Mouse (Mus musculus): ENCODE results near the gene Irs1. TPM values are rescaled to one million over a fixed set of nuclear protein-coding genes. Genes with fewer than 3 reads are reported as not detected.

The Irs1 gene
- total RNA-seq, 4 experiments from 2014 or later, result 14.2 to 15.8 (median 14.9) TPM

DNA sequence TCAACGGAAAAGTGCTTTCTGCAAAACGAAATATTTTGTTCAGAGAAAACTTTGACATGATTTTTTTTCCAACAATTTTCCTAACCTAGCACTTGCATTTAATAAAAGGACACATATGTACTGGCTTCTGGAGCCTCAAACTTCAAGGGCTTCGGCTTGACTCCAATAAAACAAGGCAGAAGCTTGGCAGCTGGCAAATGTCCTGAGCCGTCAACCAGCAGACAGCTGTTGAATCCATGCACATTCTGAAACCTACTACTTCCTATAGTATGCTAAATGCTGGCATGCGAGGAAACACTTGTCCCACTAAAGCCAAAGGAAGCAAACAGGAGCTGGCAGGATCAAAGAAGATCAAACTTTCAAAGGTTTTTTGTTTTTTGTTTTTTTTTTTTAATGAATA, 33.8 kb downstream of the Irs1 start:
- DNase-seq (ENCODE audit: low spot score in 2 of 2), result no peak

DNA sequence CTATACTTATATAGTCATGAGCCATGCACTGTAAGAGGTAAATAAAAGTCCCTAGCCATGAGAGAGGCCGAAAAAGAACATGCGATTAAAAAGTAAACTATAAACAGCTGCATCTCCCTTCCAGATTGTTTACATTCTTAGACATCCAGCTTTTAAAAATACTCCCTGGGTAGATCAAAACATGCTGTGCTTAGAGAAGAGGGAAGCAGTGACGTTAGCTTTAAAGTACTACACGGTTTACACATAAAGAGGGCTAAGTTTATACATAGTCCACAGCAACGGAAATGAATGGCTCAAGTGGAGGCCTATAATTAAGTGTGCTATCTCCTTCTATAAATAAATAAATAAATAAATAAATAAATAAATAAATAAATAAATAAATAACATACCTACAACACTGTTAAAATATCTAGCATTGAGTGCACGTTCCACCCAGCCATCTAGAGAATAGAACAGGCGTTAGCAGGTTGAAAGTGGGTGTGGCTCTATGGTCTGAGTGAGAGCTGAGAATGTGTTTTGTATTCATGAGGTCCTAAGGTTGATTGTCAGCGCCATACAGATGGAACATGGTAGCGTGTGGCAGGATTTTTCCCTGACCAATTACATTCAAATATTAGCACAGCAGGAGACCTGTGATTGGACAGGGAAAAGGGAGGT, 37.3 kb downstream of the Irs1 start:
- DNase-seq (ENCODE audit: low spot score in 2 of 2), result no peak

GRCm38 (mm10) chr1:82247221-82247951, 43.8 kb downstream of the Irs1 start:
- no peak for DNase-seq (ENCODE audit: low spot score in 2 of 2)

GRCm38 (mm10) chr1:82245002-82245401, 46.2 kb downstream of the Irs1 start:
- no peak for DNase-seq (ENCODE audit: low spot score in 2 of 2)

GRCm38 (mm10) chr1:82243260-82243825, 47.9 kb downstream of the Irs1 start:
- DNase-seq (ENCODE audit: low spot score in 2 of 2), result no peak

- DNase-seq (ENCODE audit: low spot score in 2 of 2), result no peak
These were observed 51.6 kb downstream of the Irs1 start for GRCm38 (mm10) chr1:82239409-82240201.

- DNase-seq (ENCODE audit: low spot score in 2 of 2), result no peak
These were observed 53.0 kb downstream of the Irs1 start for GRCm38 (mm10) chr1:82238245-82238644.

DNA sequence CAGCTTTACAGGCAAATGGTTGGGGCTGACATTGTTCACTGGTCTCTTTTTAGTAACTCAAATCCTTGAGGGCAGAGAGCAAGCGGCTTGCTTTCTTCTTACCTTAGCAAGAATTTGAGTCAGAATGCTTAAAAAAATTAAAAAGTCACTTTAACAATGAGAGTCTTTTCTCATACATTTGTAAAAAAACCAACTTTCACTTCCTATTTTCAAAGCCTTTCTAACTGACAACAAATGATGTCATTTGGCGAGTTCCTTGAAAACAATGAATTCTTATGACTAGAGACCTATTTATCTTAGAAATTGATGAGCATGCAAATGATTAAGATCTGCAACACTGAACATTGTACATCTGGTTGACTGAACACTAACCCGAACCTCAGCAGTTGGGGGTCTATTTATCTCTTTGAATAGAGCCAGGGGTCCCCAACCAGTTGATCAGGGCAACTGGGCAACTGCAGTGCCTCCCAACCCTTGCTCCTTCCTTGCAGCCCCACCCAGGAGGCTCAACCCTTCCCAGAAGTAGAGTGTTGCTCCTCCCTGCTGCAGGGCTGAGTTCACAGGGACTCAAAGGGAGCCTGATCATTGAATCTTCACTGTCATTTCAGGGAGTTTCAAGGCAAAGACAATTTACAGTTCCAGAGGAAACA, 55.6 kb downstream of the Irs1 start:
- DNase-seq (ENCODE audit: low spot score in 2 of 2), result no peak

GRCm38 (mm10) chr1:82234616-82235015, 56.6 kb downstream of the Irs1 start:
- no peak for DNase-seq (ENCODE audit: low spot score in 2 of 2)

GRCm38 (mm10) chr1:82232812-82233211, 58.4 kb downstream of the Irs1 start, which contains the start of gene Gm9747:
Gm9747 (plus strand) TSS chr1:82233112.
- DNase-seq (ENCODE audit: low spot score in 2 of 2), result no peak

DNA sequence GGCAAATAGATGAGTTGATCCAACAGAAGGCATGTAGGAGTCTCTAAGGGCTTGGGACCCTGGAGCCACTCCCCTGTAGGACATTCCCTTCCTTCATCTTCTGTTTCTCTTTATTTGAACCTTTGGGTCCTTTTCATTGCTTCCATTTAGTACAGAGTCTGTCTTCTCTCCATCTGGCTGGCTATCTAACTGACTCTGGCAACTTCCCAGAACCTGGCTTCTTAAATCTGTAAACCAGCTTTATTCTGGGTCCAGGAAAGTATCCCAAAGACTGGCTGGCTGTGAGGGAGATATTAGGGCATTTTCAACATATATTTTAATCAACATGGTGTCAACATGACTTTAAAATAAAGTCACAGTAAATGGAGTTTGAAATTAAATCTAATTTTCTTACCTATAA, 62.4 kb downstream of the Irs1 start:
- DNase-seq (ENCODE audit: low spot score in 2 of 2), result no peak

- no peak for DNase-seq (ENCODE audit: low spot score in 2 of 2)
These were observed 68.0 kb downstream of the Irs1 start for GRCm38 (mm10) chr1:82223042-82223795.

GRCm38 (mm10) chr1:82221462-82221861, 69.8 kb downstream of the Irs1 start:
- DNase-seq (ENCODE audit: low spot score in 2 of 2), result no peak

- no peak for DNase-seq (ENCODE audit: low spot score in 2 of 2)
These were observed 70.4 kb downstream of the Irs1 start for GRCm38 (mm10) chr1:82220673-82221396.

- DNase-seq (ENCODE audit: low spot score in 2 of 2), result no peak
These were observed 83.7 kb downstream of the Irs1 start for GRCm38 (mm10) chr1:82207511-82207910.

- no peak for DNase-seq (ENCODE audit: low spot score in 2 of 2)
These were observed 90.6 kb downstream of the Irs1 start for GRCm38 (mm10) chr1:82200636-82201035.

DNA sequence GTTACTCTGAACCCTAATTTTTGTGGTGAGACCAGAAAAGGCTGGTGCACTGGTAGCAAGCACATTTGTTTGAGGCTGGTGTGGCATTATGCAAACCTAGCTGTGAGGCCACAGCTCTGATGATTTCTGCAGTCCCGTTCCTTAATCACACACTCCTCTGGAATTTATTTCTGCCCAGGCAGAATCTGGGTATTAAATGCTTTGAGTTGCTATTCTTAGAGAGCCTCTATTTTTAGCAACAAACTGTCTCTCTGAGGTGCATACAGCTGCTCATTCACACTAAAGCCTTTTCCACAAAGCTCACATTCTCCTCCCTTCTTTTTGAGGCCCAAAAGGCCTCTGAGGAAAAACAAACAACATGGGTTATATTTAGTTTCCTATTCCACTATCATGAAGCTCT, 91.3 kb downstream of the Irs1 start:
- no peak for DNase-seq (ENCODE audit: low spot score in 2 of 2)

GRCm38 (mm10) chr1:82191579-82191978, 99.6 kb downstream of the Irs1 start:
- DNase-seq (ENCODE audit: low spot score in 2 of 2), result no peak

DNA sequence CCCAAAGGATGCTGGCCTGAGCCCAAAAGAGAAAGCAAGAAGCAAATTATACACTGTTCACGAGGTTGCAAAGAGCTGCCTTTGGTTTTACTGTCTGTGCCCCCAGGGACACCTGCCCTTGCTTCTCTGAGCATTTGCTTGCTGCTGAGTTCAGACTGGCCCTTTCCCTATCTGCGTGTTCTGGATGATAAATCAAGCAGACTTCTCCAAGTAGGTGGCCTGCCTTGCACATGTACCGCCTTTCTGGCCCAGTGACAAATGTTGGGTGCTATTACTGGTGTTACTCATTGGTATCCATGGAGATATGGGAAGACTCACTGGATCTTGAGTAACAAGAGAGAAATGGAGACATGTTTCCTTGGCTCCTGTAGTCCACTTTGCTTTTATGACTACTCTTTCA, 101.7 kb downstream of the Irs1 start:
- peak; percentile 7 to 76 for DNase-seq (ENCODE audit: low spot score in 2 of 2)

Measured in left cerebral cortex, adult 8-10 months (tissue).